Mouse (Mus musculus) retina, postnatal 1 day (tissue): Measurements from ENCODE around the gene Pacsin1.
"Not testable (repeated sequence)": the region's sequence is repeated elsewhere in the genome, so short reads cannot be mapped to it uniquely, and the experiment has no call there.

Experiments
- DNase-seq: peaks from one replicate; pipeline ENCODE4 v3.0.0-alpha.2; 2012

Gene Pacsin1

GRCm38 (mm10) chr17:27655089-27656010, at the start of gene Pacsin1:
Pacsin1 (plus strand) TSS chr17:27655509.
- DNase-seq = peak; percentile 85

- DNase-seq = no peak
Observed at GRCm38 (mm10) chr17:27609576-27609975, 45.7 kb upstream of the Pacsin1 start.

- no peak for DNase-seq
Observed at GRCm38 (mm10) chr17:27610679-27611518, 44.4 kb upstream of the Pacsin1 start.

GRCm38 (mm10) chr17:27611519-27611884, 43.8 kb upstream of the Pacsin1 start:
- no peak for DNase-seq

GRCm38 (mm10) chr17:27611994-27612393, 43.3 kb upstream of the Pacsin1 start:
- DNase-seq = no peak

- DNase-seq = no peak
Observed at GRCm38 (mm10) chr17:27613016-27613415, 42.3 kb upstream of the Pacsin1 start.

GRCm38 (mm10) chr17:27615388-27615787, 39.9 kb upstream of the Pacsin1 start:
- DNase-seq = no peak

- peak; percentile 46 for DNase-seq
Observed at GRCm38 (mm10) chr17:27621161-27621560, 34.1 kb upstream of the Pacsin1 start.

- DNase-seq = peak; percentile 53
Observed at GRCm38 (mm10) chr17:27621705-27622531, 33.4 kb upstream of the Pacsin1 start.

- peak; percentile 78 for DNase-seq
Observed at GRCm38 (mm10) chr17:27622611-27623359, 32.5 kb upstream of the Pacsin1 start.

GRCm38 (mm10) chr17:27623360-27624326, 31.7 kb upstream of the Pacsin1 start, which contains the start of gene Nudt3:
Nudt3 (minus strand) TSS chr17:27623495.
- DNase-seq = peak; percentile 95

- no peak for DNase-seq
Observed at GRCm38 (mm10) chr17:27625455-27626251, 29.7 kb upstream of the Pacsin1 start.

GRCm38 (mm10) chr17:27626681-27627080, 28.6 kb upstream of the Pacsin1 start:
- peak; percentile 79 for DNase-seq

- DNase-seq = peak; percentile 30
Observed at GRCm38 (mm10) chr17:27627451-27627850, 27.9 kb upstream of the Pacsin1 start.

- no peak for DNase-seq
Observed at GRCm38 (mm10) chr17:27628376-27628775, 26.9 kb upstream of the Pacsin1 start.

- DNase-seq = peak; percentile 86
Observed at GRCm38 (mm10) chr17:27629249-27630020, 25.9 kb upstream of the Pacsin1 start.

GRCm38 (mm10) chr17:27634871-27635574, 20.3 kb upstream of the Pacsin1 start, which contains the start of gene RPS10-NUDT3:
RPS10-NUDT3 (minus strand) TSS chr17:27635222.
- DNase-seq = peak; percentile 95

- DNase-seq = not testable (repeated sequence)
Observed at GRCm38 (mm10) chr17:27635575-27635903, 19.8 kb upstream of the Pacsin1 start.
